Mouse (Mus musculus) spleen, adult 2 months (tissue): ENCODE data around the gene Ireb2.

ENCODE experiments used
- CTCF ChIP-seq: fragments of 200-500 bp; IDR thresholded peaks from 2 replicates; pipeline ENCODE4 v1.5.1; 2011; ENCODE audit warnings: mild to moderate bottlenecking, inconsistent platforms; ENCODE audit not compliant: insufficient read depth, insufficient read length, insufficient replicate concordance; ENCODE audit errors: extremely low read depth
- POLR2A ChIP-seq: fragments of 200-500 bp; IDR thresholded peaks from 2 replicates; pipeline ENCODE4 v1.6.1; 2011; ENCODE audit warnings: low read depth, low read length, inconsistent platforms

GRCm38 (mm10) chr9:54816508-54817201 is 46.9 kb upstream of the Ireb2 start:
- TF ChIP-seq POLR2A (no peak), CTCF (no peak)
